Mouse (Mus musculus) MN1 (cell line): ENCODE results near the gene Nutm1.
"Not testable (repeated sequence)": the region's sequence is repeated elsewhere in the genome, so short reads cannot be mapped to it uniquely, and the experiment has no call there.

ENCODE experiments used
- DNase-seq: peaks from one replicate; pipeline ENCODE4 v3.0.0-alpha.2; 2016; ENCODE audit warnings: low spot score

Nutm1 gene

GRCm38 (mm10) chr2:112259241-112259962 is at the start of gene Nutm1:
Gene Nutm1 (minus strand): TSS chr2:112259291.
- no peak for DNase-seq

- no peak for DNase-seq
Observed at GRCm38 (mm10) chr2:112308671-112309070, 49.6 kb upstream of the Nutm1 start.

- no peak for DNase-seq
Observed at GRCm38 (mm10) chr2:112298221-112298620, 39.1 kb upstream of the Nutm1 start.

GRCm38 (mm10) chr2:112296211-112296610 is 37.1 kb upstream of the Nutm1 start:
- DNase-seq, result no peak

GRCm38 (mm10) chr2:112292823-112293222 is 33.7 kb upstream of the Nutm1 start:
- DNase-seq, result no peak

- DNase-seq, result no peak
Observed at GRCm38 (mm10) chr2:112289507-112289906, 30.4 kb upstream of the Nutm1 start.

GRCm38 (mm10) chr2:112287059-112287458 is 28.0 kb upstream of the Nutm1 start:
- DNase-seq, result no peak

DNA sequence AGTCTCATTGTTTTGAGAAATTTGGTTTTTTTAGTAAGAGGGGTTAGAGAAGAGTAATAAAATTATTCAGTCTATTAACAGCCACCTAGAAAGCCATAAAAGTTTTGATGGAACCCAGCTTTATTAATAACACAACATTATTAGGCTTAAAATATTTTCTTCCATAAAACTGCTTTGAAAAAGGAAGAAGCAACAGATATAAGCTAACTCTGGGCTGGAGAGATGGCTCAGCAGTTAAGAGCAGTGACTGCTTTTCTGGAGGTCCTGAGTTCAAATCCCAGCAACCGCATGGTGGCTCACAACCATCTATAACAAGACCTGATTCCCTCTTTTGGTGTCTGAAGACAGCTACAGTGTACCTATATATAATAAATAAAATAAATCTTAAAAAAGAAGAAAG is 27.0 kb upstream of the Nutm1 start:
- DNase-seq, result not testable (repeated sequence)

DNA sequence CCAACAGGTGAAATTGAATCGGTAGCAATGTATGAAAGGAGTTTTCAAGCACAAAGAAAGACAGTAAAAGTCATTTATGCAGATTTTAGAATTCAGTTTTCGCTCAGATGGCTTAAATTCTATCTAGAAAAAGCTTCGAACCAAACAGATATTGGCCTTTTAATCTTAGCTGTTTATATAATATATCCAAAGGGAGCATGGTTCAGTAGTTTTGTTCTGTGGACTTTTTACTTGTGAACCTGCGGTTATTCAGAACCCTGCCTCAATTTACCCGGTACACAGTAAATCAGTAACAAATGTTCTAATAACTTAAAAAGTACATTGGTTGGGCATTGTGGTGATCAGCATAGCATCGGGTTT is 25.9 kb upstream of the Nutm1 start:
- DNase-seq, result no peak

DNA sequence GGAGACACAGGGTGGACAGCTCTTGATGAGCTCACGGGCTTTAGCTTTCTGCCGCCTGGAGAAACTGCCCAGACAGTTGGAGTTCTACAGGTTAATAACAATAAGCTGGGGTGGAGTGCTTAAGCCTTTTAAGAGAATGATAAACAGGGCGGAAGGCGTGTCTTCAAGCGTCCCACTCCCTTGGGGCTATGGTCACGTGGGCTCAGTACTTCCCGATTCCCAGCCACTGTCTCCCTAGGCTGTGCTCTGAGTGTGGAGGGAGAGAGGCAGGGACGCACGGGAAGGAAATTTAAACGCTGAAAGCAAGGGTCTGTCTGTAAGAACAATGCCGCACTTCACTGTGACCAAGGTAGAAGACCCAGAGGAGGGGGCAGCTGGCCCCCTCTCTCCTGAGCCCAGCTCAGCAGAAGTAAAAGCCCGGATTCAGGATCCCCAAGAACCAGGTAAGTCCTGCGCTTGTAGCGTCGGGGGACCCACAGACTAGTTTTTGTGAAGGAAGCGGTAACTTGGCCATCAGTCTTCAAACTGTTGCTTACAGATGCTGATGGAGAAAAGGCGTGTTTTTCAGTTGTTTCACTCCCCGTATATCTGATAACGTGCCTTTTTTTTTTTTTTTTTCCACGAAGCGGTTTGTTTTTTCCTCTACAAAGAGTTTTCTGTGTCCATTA is 25.4 kb upstream of the Nutm1 start:
- DNase-seq, result peak; percentile 78

- DNase-seq, result no peak
Observed at GRCm38 (mm10) chr2:112282846-112283245, 23.8 kb upstream of the Nutm1 start.

DNA sequence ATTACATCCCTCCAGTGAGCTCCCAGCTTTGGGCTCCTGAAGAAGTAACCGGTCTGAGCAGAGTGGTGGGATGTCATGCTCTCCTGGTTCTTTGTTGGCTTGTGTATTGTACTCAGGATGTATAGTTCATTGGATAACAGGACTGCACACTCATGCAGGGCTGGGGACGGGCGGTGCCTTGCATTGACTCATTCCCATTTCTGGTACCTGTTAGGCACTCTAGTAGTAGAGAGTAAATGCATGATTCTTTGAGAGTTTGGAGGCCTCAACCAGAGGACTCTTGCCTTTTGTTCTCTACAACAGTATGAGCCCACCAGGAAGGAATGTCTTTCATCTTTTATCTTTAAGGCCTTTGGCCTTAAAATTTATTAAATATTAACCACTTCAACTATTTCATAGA is 17.8 kb upstream of the Nutm1 start:
- no peak for DNase-seq

DNA sequence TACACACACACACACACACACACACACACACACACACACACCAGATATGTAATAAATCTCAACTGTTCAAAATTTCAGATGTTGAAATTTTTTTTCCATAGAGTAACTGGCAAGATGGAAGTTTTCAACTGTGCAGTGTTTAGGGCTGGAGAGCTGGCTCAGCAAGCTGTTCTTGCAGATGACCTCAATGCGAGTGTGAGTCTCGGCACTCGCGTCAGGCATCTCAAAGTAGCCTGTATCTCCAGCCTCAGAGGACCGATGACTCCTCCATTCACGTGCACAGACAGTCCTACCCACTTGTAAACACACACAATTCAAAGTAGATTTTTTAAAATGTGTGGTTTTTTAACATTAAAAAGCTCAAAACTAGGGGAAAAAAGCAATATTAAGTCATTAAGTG is 14.4 kb upstream of the Nutm1 start:
- DNase-seq, result no peak

- DNase-seq, result no peak
Observed at GRCm38 (mm10) chr2:112272909-112273308, 13.8 kb upstream of the Nutm1 start.

GRCm38 (mm10) chr2:112270011-112270410 is 10.9 kb upstream of the Nutm1 start:
- no peak for DNase-seq

- DNase-seq, result no peak
Observed at GRCm38 (mm10) chr2:112267547-112268269, 8.6 kb upstream of the Nutm1 start.

GRCm38 (mm10) chr2:112266780-112267179 is 7.7 kb upstream of the Nutm1 start:
- DNase-seq, result peak; percentile 20

DNA sequence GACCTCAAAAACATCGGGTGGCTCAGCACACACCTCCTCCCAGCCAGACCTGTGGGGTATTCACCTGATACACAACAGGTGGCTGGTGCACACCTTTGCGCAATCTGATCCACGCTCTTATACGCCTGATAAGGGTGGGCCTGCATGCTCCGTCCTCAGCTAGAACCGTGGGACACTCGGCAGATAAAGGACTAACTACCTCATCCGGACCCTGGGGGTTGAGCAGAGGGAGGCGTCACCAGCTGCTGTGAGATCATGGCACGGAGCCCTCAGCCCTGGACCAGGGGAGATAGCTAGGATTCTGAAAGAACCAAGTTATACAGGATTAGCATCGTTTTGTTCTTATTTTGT is 7.1 kb upstream of the Nutm1 start, which contains the start of gene Gm21985:
Gene Gm21985 (plus strand): TSS at position 73 of the 351 bp plus-strand sequence.
- DNase-seq, result peak; percentile 65

DNA sequence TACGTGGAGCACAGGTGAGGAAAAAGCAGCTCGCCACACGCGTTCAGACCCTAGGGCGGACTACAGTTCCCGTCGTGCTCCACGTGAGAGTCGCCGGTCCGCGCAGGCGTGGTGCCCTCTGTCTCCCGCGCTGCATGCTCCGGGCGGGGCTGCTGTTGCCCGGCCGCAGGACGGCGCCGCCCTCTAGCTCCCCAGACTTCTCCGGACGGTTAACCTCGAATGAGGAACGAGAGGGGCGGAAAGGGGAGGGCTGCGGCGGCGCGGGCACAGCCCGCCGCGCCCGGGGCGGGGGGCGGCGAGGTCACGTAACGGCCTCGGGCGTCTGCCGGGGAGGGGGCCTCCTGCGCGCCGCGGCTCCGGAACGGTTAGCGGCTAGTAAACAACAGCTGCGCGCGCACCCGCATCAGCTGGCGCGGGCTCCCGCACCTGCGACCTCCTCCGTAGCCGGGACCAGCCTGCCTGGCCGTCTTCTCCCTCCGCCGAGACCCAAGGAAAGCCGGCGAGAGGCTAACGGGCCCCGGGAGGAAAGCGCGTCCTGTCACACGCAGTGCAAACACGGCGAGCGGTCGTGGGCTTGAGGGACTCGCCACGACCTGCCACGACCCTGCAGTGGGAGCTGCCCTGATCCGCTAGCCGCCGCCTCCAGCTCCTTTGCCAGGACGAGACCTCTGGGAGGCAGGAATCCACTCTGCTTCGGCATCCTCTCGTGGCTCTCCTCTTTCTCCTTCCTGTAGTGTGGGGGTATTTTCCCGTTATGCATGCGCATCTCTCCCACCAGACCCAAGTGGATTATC is 6.6 kb upstream of the Nutm1 start, which contains the start of gene Slc12a6:
Gene Slc12a6 (plus strand): TSS at position 378 of the 794 bp plus-strand sequence.
- DNase-seq, result peak; percentile 93

DNA sequence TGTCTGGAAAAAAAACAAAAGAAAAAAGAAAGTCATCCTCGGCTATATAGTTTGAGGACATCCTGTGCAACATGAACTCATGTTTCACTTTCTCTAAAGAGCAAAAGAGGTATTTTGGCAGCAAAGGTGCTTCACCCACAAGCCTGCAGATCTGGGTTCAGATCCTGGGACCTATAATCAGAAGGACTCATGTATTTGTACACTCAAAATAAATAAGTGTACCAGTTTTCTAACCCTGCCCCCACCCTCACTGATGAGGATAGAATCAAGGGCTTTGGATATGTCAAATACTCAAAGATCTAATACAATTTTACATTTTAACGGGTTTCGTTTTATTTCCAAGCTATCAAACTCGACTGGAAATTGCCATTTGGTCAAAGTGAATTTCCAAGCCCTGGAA is 5.3 kb upstream of the Nutm1 start:
- no peak for DNase-seq

- peak; percentile 35 for DNase-seq
Observed at GRCm38 (mm10) chr2:112262779-112263295, 3.7 kb upstream of the Nutm1 start.
